Mouse (Mus musculus): ENCODE measurements around the gene Ssr1.

DNA sequence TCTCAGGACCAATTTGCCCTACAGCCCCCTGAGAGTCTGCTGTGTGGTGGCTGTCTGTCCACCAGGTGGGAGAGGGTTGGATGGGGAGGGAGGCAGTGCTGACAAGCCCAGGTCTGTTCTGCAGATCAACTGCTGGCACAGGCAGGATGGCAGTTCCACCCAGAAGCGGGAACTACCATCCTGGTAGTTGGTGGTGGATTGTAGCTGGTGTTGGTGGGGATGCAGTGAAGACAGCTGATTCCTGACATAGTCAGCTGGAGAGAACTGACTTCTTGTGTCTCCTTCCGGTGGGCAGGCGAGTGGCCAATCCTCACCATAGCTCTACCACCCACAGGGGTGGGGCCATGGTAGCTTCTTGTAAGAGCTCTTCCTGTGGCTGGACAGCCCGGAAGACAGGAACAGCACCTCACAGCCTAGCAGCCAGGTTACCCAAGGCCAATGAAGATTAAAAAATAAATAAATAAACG is 16.5 kb upstream of the Ssr1 start:
- no peak for TF ChIP-seq CTCF (IDR thresholded peaks at IDR 0.05; ENCODE audit: low read depth, low read length)
- no peak for TF ChIP-seq POLR2A (IDR thresholded peaks at IDR 0.05; ENCODE audit: extremely low read depth, insufficient read depth, low read length)

Measured in liver, adult 2 months (tissue).